Mouse (Mus musculus) testis, adult 2 months (tissue): ENCODE data around the gene Olfr1337. TPM values are rescaled to one million over a fixed set of nuclear protein-coding genes. Genes with fewer than 3 reads are reported as not detected.

ENCODE experiments used
- H3K27ac ChIP-seq: fragments of 200-500 bp; 2 replicates; pipeline ENCODE4 v1.5.1; 2012; ENCODE audit warnings: low read depth, low read length; ENCODE audit not compliant: control insufficient read depth, insufficient read depth
- H3K27me3 ChIP-seq: fragments of 200-500 bp; 2 replicates; pipeline ENCODE4 v1.6.1; 2012; ENCODE audit warnings: mild to moderate bottlenecking, low read length, moderate library complexity; ENCODE audit not compliant: control insufficient read depth, insufficient read depth
- H3K36me3 ChIP-seq: fragments of 200-500 bp; 2 replicates; pipeline ENCODE4 v1.6.1; 2012; ENCODE audit warnings: mild to moderate bottlenecking, low read length; ENCODE audit not compliant: control insufficient read depth, insufficient read depth
- H3K4me1 ChIP-seq: fragments of 200-500 bp; 2 replicates; pipeline ENCODE4 v1.6.1; 2012; ENCODE audit warnings: low read length; ENCODE audit not compliant: control insufficient read depth, insufficient read depth
- H3K4me3 ChIP-seq: fragments of 200-500 bp; 2 replicates; pipeline ENCODE4 v1.5.1; 2012; ENCODE audit warnings: low read depth, mild to moderate bottlenecking, low read length, moderate library complexity, mixed read lengths; ENCODE audit not compliant: control insufficient read depth
- CTCF ChIP-seq: fragments of 200-500 bp; IDR thresholded peaks from 2 replicates; pipeline ENCODE4 v1.5.1; 2012; ENCODE audit warnings: low read depth, mild to moderate bottlenecking, inconsistent platforms, low read length, moderate library complexity; ENCODE audit not compliant: control insufficient read depth, insufficient read depth, insufficient replicate concordance
- POLR2A ChIP-seq: fragments of 200-500 bp; IDR thresholded peaks from 2 replicates; pipeline ENCODE4 v1.6.1; 2012; ENCODE audit warnings: low read depth, mild to moderate bottlenecking, inconsistent platforms, low read length, moderate library complexity; ENCODE audit not compliant: control insufficient read depth
- polyA plus RNA-seq: library from polyadenylated mRNA; depleted of rRNA; stranded (reverse); fragments of >200 nt; gene quantifications from 2 replicates; pipeline ENCODE4 v1.2.3, GENCODE M21; 2012; rRNA removed

The Olfr1337 gene
- polyA plus RNA-seq, 1 experiment: not detected

GRCm38 (mm10) chr4:118739574-118739973 is 42.8 kb downstream of the Olfr1337 start:
- Histone ChIP-seq H3K27ac (no peak overlapping the region), H3K27me3 (no peaks in the 10 kb centered on the region), H3K4me3 (no peak overlapping the region), H3K4me1 (peaks cover 4% of the 10 kb centered on the region; the same call in 1 of the 2 replicates), H3K36me3 (no peaks in the 10 kb centered on the region)
- TF ChIP-seq POLR2A (no peak), CTCF (no peak)

- no peaks in the 10 kb centered on the region for H3K36me3 ChIP-seq
- H3K27me3 ChIP-seq: no peaks in the 10 kb centered on the region
- no peak within 1 kb of the TSS for H3K4me3 ChIP-seq
- TF ChIP-seq CTCF: no peak
- TF ChIP-seq POLR2A: no peak
- H3K27ac ChIP-seq: no peak within 1 kb of the TSS
- H3K4me1 ChIP-seq: no peaks in the 10 kb centered on the region
Measured at GRCm38 (mm10) chr4:118731875-118732274, 50.5 kb downstream of the Olfr1337 start, which contains the start of gene Olfr1339. Gene Olfr1339 (plus strand): TSS chr4:118732175.

Other genes with a start within 250 kb of the Olfr1337 start
- gene Tmem125, start 238.5 kb downstream of the Olfr1337 start, polyA plus RNA-seq: 0.25 TPM in 1 of 2 replicates, not detected in the other
- 53.3 and 55.1 TPM in 2 replicates for gene Cfap57, start 161.8 kb downstream of the Olfr1337 start, polyA plus RNA-seq
- 45.0 and 46.4 TPM in 2 replicates for gene Ebna1bp2, start 161.8 kb downstream of the Olfr1337 start, polyA plus RNA-seq
- gene Olfr62, start 123.6 kb downstream of the Olfr1337 start, polyA plus RNA-seq: 0.20 and 0.36 TPM in 2 replicates
- not detected in 2 replicates for gene Olfr1342, start 89.8 kb downstream of the Olfr1337 start, polyA plus RNA-seq
- 0.15 TPM in 1 of 2 replicates, not detected in the other for gene Olfr1341, start 79.1 kb downstream of the Olfr1337 start, polyA plus RNA-seq
- gene Olfr1340, start 62.4 kb downstream of the Olfr1337 start, polyA plus RNA-seq: not detected in 2 replicates
- not detected in 2 replicates for gene Olfr1339, start 50.4 kb downstream of the Olfr1337 start, polyA plus RNA-seq
- 0.11 TPM in 1 of 2 replicates, not detected in the other for gene Olfr1338, start 23.8 kb downstream of the Olfr1337 start, polyA plus RNA-seq
- gene Olfr1335, start 27.4 kb upstream of the Olfr1337 start, polyA plus RNA-seq: not detected in 2 replicates
- 0.07 and 0.11 TPM in 2 replicates for gene Olfr1333, start 53.7 kb upstream of the Olfr1337 start, polyA plus RNA-seq
- gene Olfr1331, start 82.1 kb upstream of the Olfr1337 start, polyA plus RNA-seq: not detected in 2 replicates
- gene Olfr1330, start 106.0 kb upstream of the Olfr1337 start, polyA plus RNA-seq: not detected in 2 replicates
- not detected in 2 replicates for gene Olfr1329, start 134.9 kb upstream of the Olfr1337 start, polyA plus RNA-seq
- gene Olfr1328, start 156.0 kb upstream of the Olfr1337 start, polyA plus RNA-seq: not detected in 2 replicates
- gene Lao1, start 179.0 kb upstream of the Olfr1337 start, polyA plus RNA-seq: 0.09 and 0.14 TPM in 2 replicates